Comparison of ENCODE assay signal across 19 mouse cellular contexts in the genomic region with DNA sequence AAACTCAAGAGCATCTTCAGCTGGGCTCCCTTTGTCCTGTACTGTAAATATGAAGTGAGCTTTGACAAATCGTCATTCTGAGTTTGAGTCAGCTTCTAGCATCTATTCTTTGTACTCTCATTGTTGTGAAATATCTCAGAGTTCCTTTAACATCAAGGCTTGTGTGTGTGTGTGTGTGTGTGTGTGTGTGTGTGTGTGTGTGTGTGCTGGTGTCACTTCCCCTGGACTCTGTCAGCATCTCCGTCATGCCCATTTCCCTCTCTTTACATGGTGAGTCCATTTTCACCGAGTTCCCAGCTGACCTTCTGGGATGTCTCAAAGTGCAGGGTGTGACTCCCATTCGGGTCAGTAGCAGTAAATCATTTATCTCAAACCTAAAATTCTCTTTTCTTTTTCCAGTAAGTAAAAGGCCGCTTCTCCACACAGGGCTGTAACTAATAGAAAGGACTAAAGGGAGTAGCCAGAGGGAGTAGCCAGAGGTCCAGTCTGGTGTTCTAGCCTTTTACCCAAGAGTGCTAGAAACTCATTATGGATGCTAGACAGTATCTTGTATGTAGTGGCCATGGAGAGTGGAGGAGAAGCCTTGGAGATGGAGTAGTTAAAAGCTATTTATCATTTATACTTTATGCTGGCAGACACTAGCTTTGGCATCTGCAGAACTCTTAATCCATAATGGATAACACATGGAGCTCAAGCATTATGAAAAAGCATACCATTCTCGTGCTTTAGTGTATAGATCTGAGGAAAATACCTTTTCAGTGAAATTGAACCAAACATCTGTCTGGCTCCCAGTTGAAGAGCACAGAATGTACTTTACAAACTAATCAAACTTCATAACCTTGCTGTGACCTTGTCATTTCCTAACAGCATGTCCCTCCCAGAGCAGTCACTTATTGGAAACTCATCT.
DNase-seq lines count a peak whose midpoint lies in the region; ATAC-seq lines count a peak whose summit lies in the region.
"Had no signal": no experiment of that assay in that cellular context is flagged by ENCODE, and none has a peak within 500 bp of the region (broad histone marks: within the 10 kb centered on the region; RNA-seq: fewer than 3 reads in every experiment).

No protein-coding gene starts in this region.

- H3K4me1 ChIP-seq in kidney, embryonic 15.5 days, result no peaks in the 10 kb centered on the region
- H3K4me1 ChIP-seq in embryonic facial prominence, embryonic 14.5 days (ENCODE audit: control insufficient read depth, insufficient read depth, low read length), result peaks cover 15% of the 10 kb centered on the region
- H3K4me1 ChIP-seq: hindbrain, embryonic 12.5 days; limb, embryonic 12.5 days; liver, embryonic 15.5 days had no signal

- H3K36me3 ChIP-seq in kidney, embryonic 15.5 days, result no peaks in the 10 kb centered on the region
- H3K36me3 ChIP-seq in embryonic facial prominence, embryonic 14.5 days (ENCODE audit: control insufficient read depth, insufficient read depth, low read length), result no peaks in the 10 kb centered on the region
- H3K36me3 ChIP-seq: hindbrain, embryonic 12.5 days; limb, embryonic 12.5 days; liver, embryonic 15.5 days had no signal

- H3K27me3 ChIP-seq in kidney, embryonic 15.5 days, result no peaks in the 10 kb centered on the region
- H3K27me3 ChIP-seq in embryonic facial prominence, embryonic 14.5 days (replicated peaks; ENCODE audit: control insufficient read depth, insufficient read depth, low read length), result no peaks in the 10 kb centered on the region
- H3K27me3 ChIP-seq: hindbrain, embryonic 12.5 days; limb, embryonic 12.5 days; liver, embryonic 15.5 days had no signal

- no peak overlapping the region for H3K9ac ChIP-seq in kidney, embryonic 15.5 days
- H3K9ac ChIP-seq in embryonic facial prominence, embryonic 14.5 days (ENCODE audit: low read depth, low read length), result no peak overlapping the region
- H3K9ac ChIP-seq: hindbrain, embryonic 12.5 days; limb, embryonic 12.5 days; liver, embryonic 15.5 days had no signal

- no peak overlapping the region for H3K27ac ChIP-seq in kidney, embryonic 15.5 days
- H3K27ac ChIP-seq in embryonic facial prominence, embryonic 14.5 days (replicated peaks; ENCODE audit: low read depth, low read length), result no peak overlapping the region; the same call in 1 of the 2 replicates
- H3K27ac ChIP-seq: hindbrain, embryonic 12.5 days; kidney, postnatal 0 days; limb, embryonic 12.5 days; liver, embryonic 15.5 days had no signal

- no peak overlapping the region for H3K4me2 ChIP-seq in kidney, embryonic 15.5 days
- H3K4me2 ChIP-seq in embryonic facial prominence, embryonic 14.5 days (ENCODE audit: low read depth, low read length), result no peak overlapping the region
- H3K4me2 ChIP-seq: heart, embryonic 11.5 days; hindbrain, embryonic 12.5 days; limb, embryonic 12.5 days; liver, embryonic 15.5 days had no signal

- WGBS in kidney, embryonic 15.5 days, result 51% methylated on average over 6 of the region's 6 CpGs
- WGBS in embryonic facial prominence, embryonic 14.5 days, result 59% methylated on average over 6 of the region's 6 CpGs

- ATAC-seq in kidney, embryonic 15.5 days (replicated peaks; ENCODE audit: low FRiP score), result no peak
- ATAC-seq in embryonic facial prominence, embryonic 14.5 days (ENCODE audit: low read depth), result no peak
- peak; percentile 92 for ATAC-seq in megakaryocyte, adult 5-6 weeks (ENCODE audit: poor library complexity, severe bottlenecking)
- ATAC-seq: forebrain, embryonic 14.5 days had no signal

- peak; percentile 19 for DNase-seq in kidney, adult 9 months
- peak; percentile 2 for DNase-seq in A20 (ENCODE audit: low read depth, low spot score)
- DNase-seq in embryonic facial prominence, embryonic 14.5 days (ENCODE audit: low spot score), result peak; percentile 79
- DNase-seq in left cerebral cortex, adult 18-20 months (ENCODE audit: low spot score in 2 of 2), result no peak
- no peak for DNase-seq in frontal cortex, postnatal 10 days (ENCODE audit: low spot score in 2 of 2)
- DNase-seq: cerebellum, adult 18-20 months; cerebellum, postnatal 25 days; embryo, embryonic 11 days; heart, postnatal 10 days; lung, postnatal 10 days; thymus, postnatal 36 days had no signal

- no peaks in the 10 kb centered on the region for H3K9me3 ChIP-seq in kidney, embryonic 15.5 days (replicated peaks)
- H3K9me3 ChIP-seq in embryonic facial prominence, embryonic 14.5 days (ENCODE audit: control insufficient read depth, low read length), result no peaks in the 10 kb centered on the region
- H3K9me3 ChIP-seq: hindbrain, embryonic 12.5 days; limb, embryonic 12.5 days; liver, embryonic 15.5 days had no signal

- no peak overlapping the region for H3K4me3 ChIP-seq in kidney, embryonic 15.5 days (replicated peaks)
- H3K4me3 ChIP-seq in embryonic facial prominence, embryonic 14.5 days (ENCODE audit: low read depth, low read length), result no peak overlapping the region
- H3K4me3 ChIP-seq: hindbrain, embryonic 12.5 days; limb, embryonic 12.5 days; liver, embryonic 15.5 days had no signal

Comparison
In these comparisons a context has a peak if more than half of its experiments do, and no peak if none do; other contexts are left out.
1. DNase-seq: peak in kidney, adult 9 months (single experiment), A20 (single experiment) and embryonic facial prominence, embryonic 14.5 days (single experiment); none in left cerebral cortex, adult 18-20 months (0 of 2) and frontal cortex, postnatal 10 days (0 of 2).